Mouse (Mus musculus) thymus, adult 2 months (tissue): ENCODE results near the gene 4930415O20Rik. TPM values are rescaled to one million over a fixed set of nuclear protein-coding genes. Genes with fewer than 3 reads are reported as not detected.

Source experiments
- DNase-seq: peaks from one replicate; pipeline ENCODE4 v3.0.0; 2021
- H3K27ac ChIP-seq: fragments of 200-500 bp; 2 replicates; pipeline ENCODE4 v1.5.1; 2012; ENCODE audit warnings: low read length, control low read depth; ENCODE audit not compliant: control insufficient read depth, insufficient read depth
- H3K27me3 ChIP-seq: fragments of 200-500 bp; 2 replicates; pipeline ENCODE4 v1.6.1; 2012; ENCODE audit warnings: mild to moderate bottlenecking, low read length, moderate library complexity, mixed read lengths; ENCODE audit not compliant: control insufficient read depth, insufficient read depth
- H3K36me3 ChIP-seq: fragments of 200-500 bp; 2 replicates; pipeline ENCODE4 v1.6.1; 2012; ENCODE audit warnings: mild to moderate bottlenecking, low read length, moderate library complexity; ENCODE audit not compliant: control insufficient read depth, insufficient read depth
- H3K4me1 ChIP-seq: fragments of 200-500 bp; replicated peaks from 2 replicates; pipeline ENCODE4 v1.6.1; 2012; ENCODE audit warnings: low read length; ENCODE audit not compliant: control insufficient read depth, insufficient read depth
- H3K4me3 ChIP-seq: fragments of 200-500 bp; 2 replicates; pipeline ENCODE4 v1.5.1; 2012; ENCODE audit warnings: mild to moderate bottlenecking, low read length, control low read depth, moderate library complexity; ENCODE audit not compliant: control insufficient read depth, insufficient read depth
- CTCF ChIP-seq: fragments of 200-500 bp; IDR thresholded peaks from 2 replicates; pipeline ENCODE4 v1.5.1; 2012; ENCODE audit warnings: mild to moderate bottlenecking, control low read depth, low read length, moderate library complexity, borderline replicate concordance; ENCODE audit not compliant: control insufficient read depth, poor library complexity, insufficient read depth; ENCODE audit errors: extremely low read depth
- POLR2A ChIP-seq: fragments of 200-500 bp; IDR thresholded peaks from 2 replicates; pipeline ENCODE4 v1.6.1; 2012; ENCODE audit warnings: mild to moderate bottlenecking, low read length, control low read depth, moderate library complexity; ENCODE audit not compliant: control insufficient read depth, poor library complexity, insufficient read depth; ENCODE audit errors: extremely low read depth
- WGBS: fragments of 180-500 bp; shearing (Covaris S2); methylation state at CpG from one replicate; pipeline ENCODE4 v1.1.7; 2018; 5-methylcytosine and 5-hydroxymethylcytosine counted together
- polyA plus RNA-seq: library from polyadenylated mRNA; depleted of rRNA; stranded (reverse); fragments of >200 nt; gene quantifications from 2 replicates; pipeline ENCODE4 v1.2.3, GENCODE M21; 2012

The 4930415O20Rik gene
- polyA plus RNA-seq, 1 experiment: 0.31 TPM

DNA sequence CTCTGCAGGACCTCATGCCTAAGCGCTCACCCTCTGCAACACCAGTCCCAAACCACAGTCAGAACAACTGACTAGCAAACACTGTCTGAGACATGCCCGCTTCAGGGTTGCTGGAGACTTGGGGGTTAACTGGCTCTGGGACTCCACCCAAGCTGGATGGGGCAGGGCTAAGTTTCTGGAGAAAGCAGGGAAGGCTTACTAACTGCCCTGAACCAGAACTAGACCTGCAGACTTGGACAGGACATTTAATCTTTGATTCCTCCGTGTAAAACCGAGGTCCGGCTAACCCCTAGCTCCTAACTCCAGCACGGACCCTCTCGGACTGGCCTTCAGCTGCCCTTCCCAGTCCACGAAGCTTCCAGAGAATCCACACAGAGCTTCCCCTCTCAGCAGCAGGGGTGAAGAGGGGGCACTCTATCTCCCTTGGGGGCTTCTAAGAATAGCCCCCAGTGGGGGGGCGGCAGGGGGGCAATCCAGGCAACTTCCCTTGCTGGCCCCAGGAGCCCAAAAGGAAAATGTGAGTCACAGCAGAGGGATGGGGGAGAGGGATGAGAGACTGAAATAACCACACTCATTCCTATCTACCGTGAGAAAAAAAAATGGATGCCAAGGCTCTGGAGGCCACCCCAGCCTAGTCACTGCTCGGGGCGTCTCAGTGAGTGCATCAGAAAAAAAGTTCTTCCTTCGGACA is 31.5 kb downstream of the 4930415O20Rik start:
- DNase-seq: no peak
- no peak overlapping the region for H3K4me3 ChIP-seq
- 90% methylated on average over 13 of the region's 13 CpGs for WGBS

DNA sequence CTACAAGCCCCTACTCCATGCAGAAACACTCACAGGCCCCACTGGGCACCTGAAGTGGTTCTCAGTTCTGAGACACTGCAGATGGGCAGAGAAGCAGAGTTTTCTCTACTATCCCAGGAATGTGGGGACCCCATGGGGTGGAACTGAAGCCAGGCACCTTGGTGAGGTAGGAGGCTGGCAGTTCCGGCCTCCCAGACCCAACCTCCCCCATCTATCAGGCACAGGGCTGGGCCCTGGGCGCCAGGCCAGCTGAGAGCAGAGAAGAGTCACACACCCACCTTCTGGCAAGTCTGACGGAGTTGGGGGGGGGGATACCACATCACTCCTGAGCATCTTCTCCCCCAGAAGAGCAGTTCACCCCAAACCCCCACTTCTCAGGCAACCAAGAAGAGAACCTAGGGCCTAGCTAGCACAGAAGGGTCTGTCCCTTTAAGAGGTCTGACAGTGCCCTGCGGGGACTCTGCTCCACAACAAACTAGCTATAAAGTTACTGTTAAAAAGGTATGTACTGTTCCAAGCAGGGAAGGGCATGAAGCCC is 32.2 kb downstream of the 4930415O20Rik start:
- peaks cover 34% of the 10 kb centered on the region for H3K4me1 ChIP-seq
- no peak overlapping the region for H3K27ac ChIP-seq

More for the DNA sequence above, 31.5 kb downstream of the 4930415O20Rik start:
- Histone ChIP-seq H3K36me3 (peaks cover 37% of the 10 kb centered on the region), H3K27ac (no peak overlapping the region), H3K4me1 (peaks cover 27% of the 10 kb centered on the region), H3K27me3 (no peaks in the 10 kb centered on the region)
- no peak for TF ChIP-seq CTCF
- TF ChIP-seq POLR2A: no peak

DNA sequence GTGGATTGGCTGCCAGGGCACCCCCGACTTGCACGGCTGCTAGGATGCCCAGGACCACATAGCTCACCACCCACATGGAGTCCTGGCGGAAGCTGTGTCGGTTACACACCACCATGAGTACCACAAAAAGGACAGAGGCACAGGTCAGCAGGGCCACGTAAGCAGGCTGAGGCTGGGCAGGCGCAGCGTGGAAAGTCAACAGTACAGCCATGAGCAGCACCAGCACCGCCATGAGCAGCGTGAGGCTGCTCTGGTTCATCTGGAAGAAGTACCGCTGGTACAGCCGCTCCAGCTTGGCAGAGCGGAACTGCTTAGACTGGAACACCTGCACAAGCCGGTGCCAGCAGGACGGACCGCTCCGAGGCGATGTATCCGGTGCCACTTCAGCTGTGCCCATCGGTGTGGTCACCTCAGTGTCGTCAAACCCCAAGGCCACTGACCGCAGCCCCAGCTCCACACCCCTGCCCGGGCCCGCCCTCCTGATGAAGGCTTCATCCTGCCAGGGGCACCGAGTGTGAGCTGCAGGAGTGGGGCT is 33.3 kb downstream of the 4930415O20Rik start:
- Histone ChIP-seq H3K4me3 (no peak overlapping the region), H3K27me3 (no peaks in the 10 kb centered on the region), H3K36me3 (peaks cover 24% of the 10 kb centered on the region), H3K4me1 (peaks cover 41% of the 10 kb centered on the region), H3K27ac (no peak overlapping the region)
- 98% methylated on average over 24 of the region's 24 CpGs for WGBS
- no peak for DNase-seq
- TF ChIP-seq POLR2A (no peak), CTCF (no peak)

More for the DNA sequence above, 32.2 kb downstream of the 4930415O20Rik start:
- no peak for DNase-seq
- Histone ChIP-seq H3K27me3 (no peaks in the 10 kb centered on the region), H3K4me3 (no peak overlapping the region), H3K36me3 (peaks cover 31% of the 10 kb centered on the region)
- no peak for TF ChIP-seq CTCF
- TF ChIP-seq POLR2A: no peak
- 71% methylated on average over 4 of the region's 4 CpGs for WGBS

DNA sequence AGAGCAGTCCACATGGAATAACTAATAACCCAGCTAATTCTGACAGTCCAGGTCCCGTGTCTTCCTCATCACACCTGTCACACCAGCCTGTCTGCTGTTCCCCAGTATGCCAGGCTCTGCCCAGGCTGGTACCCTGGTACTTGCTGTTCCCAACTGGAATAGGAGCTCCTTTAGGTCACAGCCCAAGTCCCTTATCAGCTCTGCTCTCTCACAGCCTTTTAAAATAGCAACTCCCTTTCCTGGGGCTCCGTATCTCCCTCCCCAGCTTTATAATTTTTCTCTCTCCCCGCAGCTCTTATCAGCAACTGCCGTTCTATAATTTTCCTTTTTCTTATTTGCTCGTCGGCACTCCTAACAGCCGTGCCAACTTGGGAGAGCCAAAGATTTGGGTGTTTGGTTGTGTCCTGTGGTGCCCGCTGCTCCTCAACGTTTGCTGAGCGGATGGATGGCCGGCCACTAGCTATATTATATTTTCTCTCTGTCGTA is 35.3 kb downstream of the 4930415O20Rik start:
- Histone ChIP-seq H3K27me3 (no peaks in the 10 kb centered on the region), H3K4me1 (peaks cover 47% of the 10 kb centered on the region), H3K4me3 (no peak overlapping the region), H3K27ac (no peak overlapping the region), H3K36me3 (peaks cover 15% of the 10 kb centered on the region)
- TF ChIP-seq CTCF (no peak), POLR2A (no peak)
- DNase-seq: no peak
- WGBS: 95% methylated on average over 12 of the region's 12 CpGs

DNA sequence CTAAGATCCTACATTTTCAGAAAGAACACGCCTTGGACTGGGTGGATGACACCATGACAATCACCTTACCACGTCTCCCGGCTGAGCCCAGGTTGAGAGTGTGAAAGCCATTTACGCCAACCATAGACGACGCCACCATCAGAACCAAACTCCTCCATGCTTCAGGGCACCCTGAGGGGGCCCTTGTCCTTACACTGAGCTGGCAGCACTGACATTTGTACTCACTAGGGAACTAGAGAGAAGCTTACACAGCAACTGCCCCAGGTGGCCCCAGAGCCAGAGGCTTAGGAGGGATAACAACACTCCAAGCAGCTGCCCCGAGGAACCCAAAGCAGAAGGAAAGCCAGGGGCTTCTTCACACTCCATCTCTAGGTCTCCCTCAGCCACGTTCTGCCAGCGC is 35.9 kb downstream of the 4930415O20Rik start:
- H3K36me3 ChIP-seq: peaks cover 15% of the 10 kb centered on the region
- peaks cover 45% of the 10 kb centered on the region for H3K4me1 ChIP-seq
- H3K4me3 ChIP-seq: no peak overlapping the region
- no peak for DNase-seq
- 91% methylated on average over 9 of the region's 9 CpGs for WGBS
- H3K27me3 ChIP-seq: no peaks in the 10 kb centered on the region
- TF ChIP-seq CTCF (no peak), POLR2A (no peak)
- H3K27ac ChIP-seq: no peak overlapping the region

DNA sequence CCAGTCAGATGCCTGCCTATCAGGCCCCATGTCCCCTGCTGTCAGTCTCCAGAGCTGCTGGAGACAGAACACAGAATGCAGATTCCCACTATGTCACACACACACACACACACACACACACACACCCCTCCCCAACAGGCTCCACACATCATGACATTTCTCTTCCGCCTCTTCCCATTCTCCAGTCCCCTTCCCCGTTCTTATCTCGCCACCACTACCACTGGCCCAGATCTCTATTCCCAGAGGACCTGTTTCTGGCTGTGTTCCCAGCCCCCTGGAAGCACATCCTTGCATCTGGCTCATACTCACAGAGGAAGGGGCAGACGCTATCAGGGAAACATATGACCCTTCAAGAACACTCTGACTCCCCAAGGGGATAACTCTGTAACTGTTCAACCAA is 36.8 kb downstream of the 4930415O20Rik start:
- 93% methylated on average over 4 of the region's 4 CpGs for WGBS
- Histone ChIP-seq H3K36me3 (peaks cover 15% of the 10 kb centered on the region), H3K4me1 (peaks cover 40% of the 10 kb centered on the region), H3K27me3 (no peaks in the 10 kb centered on the region), H3K4me3 (no peak overlapping the region), H3K27ac (no peak overlapping the region)
- TF ChIP-seq CTCF (no peak), POLR2A (no peak)
- no peak for DNase-seq
